Mouse (Mus musculus): ENCODE data around the gene Tshz2.

Tshz2 gene

DNA sequence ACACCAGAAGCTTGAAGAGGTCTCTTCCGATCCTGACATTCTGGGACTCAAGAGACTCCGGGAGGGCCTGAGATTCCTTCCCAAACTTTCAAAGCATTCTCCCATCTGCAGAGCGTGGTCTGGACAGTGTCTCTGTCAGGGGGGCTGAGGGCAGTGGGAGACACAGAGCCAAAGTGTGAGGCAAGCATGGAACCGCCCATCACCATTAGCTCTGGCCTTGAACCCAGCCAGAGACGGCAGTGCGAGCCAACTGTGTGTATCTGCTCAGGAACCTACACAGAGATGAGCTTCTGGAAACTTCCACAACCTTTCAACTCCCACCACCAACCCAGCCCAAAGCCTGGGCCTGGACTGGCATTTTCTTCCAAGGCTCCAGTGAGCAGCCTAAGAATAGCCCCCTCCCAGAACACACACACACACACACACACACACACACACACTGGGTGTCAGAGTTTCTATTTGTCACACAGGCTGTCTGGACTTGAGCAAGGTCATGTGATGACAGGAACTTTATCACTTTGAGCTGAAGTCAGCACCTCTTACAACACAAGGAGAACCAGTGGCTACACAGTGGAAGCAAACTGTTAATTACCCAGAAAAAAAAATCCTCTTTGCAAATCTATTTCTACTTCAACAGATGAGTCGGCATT, 67.2 kb downstream of the Tshz2 start:
- no peak for DNase-seq (ENCODE audit: low spot score)

DNA sequence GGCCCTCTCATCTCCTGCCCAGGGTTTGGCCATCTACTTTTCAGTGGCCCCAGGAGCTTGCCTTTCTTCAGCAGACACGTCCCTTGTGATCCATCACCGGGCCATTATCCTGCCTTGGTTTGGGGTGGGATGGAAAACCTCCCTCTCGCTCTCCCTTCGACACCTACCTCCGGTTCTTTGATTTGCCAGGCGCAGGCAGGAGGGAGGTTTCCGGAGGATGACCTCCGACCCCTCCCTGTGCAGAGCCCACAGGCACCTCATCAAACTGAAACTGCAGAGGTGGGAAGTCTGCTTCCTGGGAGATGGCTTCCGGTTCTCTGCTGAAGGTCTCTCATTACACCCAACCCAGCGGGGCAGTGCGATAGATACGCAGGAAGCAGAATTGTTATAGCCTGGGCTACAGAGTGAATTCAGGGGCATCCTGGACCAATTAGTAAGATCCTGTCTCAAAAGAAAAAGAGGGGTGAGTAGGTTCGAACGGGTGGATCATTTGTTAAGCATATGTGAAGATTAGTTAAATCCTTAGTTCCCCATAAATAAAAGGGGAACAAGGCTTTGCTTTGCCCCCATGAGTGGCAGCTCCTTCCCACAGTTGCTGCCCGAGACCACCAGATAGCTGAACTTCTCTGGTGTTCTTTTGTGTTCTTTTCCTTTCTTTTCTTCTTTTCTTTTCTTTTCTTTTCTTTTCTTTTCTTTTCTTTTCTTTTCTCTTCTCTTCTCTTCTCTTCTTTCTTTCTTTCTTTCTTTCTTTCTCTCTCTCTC, 70.1 kb downstream of the Tshz2 start:
- DNase-seq (ENCODE audit: low spot score) = no peak

DNA sequence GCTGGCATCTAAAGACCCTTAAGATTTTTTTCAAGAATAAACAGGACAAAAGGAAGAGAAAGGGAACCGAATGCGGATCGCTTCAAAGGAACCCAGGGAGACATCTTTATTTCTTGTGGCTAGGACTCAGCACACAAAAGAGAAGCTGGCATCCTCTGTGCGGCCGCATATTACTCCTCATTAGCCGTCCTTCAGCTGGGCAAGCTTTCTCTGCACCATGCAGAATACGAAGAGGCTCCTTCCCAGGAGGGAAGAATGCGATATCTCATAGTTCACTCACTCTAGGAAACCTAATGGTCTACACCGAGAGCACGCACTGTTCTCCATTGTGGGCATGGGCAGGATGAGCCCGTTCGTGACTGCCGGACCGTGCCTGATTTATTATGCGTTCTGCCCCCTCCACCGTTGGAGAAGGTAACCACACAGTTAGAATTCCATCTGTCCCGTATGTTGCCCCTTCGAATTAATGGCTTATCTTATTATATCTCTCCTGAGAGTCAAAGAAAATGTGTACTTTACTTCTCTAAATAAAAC, 89.0 kb downstream of the Tshz2 start:
- no peak for DNase-seq (ENCODE audit: low spot score)

DNA sequence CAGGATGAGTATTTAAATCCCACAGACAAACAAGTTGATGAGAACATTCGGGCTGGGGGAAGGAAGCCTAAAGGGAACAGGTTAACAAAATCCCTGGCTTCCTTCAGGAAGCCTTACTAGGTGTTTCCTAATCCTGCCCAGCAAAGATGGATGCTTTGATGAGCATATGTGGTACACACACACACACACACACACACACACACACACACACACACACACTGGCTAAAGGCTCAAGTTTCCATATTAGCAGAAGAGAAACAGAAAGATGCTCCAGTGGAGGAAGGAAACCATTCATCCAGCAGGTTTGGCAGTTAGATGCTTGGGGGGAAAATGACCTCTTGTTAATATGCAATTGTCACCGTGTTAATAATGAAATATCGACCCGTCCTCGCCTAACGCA, 89.5 kb downstream of the Tshz2 start:
- no peak for DNase-seq (ENCODE audit: low spot score)

DNA sequence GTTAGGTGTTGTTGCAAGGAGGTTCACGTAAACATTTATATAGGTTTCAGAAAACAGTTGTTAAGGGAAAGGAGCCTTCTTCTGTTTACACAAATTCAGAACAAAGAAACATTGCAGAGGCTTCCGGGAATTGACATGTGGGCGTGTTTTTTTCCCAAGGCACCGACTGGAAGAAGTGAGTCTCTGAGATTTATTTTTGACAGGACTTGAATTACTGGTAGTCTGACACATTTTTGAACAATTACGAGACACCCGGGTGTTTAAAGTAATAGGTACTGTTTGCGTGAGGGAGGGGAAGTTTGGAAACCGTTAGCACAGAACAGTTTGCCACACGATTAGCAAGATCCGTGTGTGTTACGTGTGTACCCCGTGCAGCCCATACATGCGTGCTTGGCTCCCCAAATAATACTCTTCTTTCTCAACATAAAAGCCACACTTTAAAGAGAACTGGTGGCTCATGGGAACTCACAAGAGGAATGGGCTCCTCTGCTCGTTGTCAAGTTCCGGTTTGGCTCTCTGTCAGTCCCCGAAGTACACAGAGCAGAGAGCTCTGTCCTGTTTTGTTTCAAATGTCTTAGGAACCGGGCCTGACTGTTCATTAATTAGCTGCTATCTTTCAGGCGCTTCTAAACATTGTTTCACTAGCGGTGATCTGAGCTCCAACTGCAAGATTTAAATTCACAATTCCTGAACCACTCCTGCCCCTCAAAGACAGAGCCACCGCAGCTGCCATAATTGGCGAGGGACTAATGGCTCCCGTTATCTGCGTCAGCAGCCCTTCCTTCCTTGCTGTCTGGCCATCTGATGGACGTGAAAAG, 91.0 kb downstream of the Tshz2 start:
- DNase-seq (ENCODE audit: low spot score) = no peak

DNA sequence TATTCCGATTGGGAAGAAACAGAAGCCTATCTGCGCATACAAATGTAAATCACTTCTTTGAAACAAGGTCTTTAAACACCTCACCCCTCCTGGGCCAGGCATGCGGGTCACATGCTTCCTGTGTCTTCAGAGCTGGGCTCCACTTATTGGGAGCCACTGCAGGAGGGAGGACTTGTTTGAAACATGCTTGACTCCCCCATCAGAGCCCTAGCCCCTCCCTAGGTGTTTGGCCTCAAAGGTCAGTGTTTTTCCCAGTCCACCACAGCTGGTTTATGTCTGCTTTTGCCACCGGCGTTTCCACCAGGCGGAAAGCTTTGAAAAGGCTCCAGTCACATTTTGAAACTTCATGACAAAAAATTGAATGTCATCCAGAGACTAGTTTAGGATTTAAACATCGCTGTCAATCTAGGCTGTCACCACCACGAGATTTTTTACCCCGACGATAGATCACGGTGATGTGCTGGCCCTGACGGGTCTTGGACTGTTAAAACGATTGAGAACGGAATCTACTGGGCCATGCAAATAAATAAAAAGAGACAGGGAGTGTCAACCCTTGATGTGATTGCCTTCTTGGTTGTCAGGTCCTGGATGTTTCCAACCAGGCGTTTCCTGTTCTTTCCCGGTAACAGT, 96.0 kb downstream of the Tshz2 start:
- no peak for DNase-seq (ENCODE audit: low spot score)

DNA sequence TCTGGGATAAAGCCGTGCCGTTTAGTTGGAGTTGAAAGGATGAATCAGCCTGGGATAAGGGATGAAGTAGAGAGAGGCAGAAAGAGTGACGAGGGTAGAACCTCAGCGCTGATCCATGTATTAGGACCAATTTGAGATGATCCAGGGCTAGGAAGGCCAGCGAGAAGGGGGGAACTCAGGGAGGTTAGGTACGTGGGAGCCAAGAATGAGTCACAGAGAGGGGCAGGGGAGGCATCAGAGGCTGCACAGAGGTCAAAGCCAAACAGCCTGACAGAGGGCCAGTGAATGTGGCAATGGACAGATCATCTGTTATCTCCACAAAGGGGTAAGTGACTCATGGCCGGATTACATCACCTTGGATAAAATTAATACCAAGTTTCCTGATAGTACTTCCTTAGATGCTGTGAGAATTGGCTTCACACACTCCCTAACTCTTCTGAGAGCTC, 97.8 kb downstream of the Tshz2 start:
- no peak for DNase-seq (ENCODE audit: low spot score)

DNA sequence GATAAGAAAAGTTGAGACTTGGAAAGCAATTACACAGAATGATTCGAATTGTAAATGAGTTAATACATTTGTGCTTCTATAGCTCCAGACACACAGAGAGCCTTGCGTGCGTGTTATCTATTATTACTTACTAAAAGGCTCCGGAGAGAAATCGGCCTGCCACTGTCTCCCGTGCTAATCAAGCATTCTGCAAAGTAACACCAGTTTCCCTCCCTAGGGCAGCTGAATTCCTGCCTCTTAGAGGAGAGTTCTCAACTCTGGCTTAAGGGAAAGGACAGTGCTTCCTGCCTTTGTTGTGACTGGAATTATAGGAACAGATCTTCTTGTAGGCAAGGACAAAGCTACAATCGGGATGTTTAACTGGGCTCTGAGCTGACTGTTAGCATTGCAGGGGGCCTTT, 101.2 kb downstream of the Tshz2 start:
- DNase-seq (ENCODE audit: low spot score) = no peak

DNA sequence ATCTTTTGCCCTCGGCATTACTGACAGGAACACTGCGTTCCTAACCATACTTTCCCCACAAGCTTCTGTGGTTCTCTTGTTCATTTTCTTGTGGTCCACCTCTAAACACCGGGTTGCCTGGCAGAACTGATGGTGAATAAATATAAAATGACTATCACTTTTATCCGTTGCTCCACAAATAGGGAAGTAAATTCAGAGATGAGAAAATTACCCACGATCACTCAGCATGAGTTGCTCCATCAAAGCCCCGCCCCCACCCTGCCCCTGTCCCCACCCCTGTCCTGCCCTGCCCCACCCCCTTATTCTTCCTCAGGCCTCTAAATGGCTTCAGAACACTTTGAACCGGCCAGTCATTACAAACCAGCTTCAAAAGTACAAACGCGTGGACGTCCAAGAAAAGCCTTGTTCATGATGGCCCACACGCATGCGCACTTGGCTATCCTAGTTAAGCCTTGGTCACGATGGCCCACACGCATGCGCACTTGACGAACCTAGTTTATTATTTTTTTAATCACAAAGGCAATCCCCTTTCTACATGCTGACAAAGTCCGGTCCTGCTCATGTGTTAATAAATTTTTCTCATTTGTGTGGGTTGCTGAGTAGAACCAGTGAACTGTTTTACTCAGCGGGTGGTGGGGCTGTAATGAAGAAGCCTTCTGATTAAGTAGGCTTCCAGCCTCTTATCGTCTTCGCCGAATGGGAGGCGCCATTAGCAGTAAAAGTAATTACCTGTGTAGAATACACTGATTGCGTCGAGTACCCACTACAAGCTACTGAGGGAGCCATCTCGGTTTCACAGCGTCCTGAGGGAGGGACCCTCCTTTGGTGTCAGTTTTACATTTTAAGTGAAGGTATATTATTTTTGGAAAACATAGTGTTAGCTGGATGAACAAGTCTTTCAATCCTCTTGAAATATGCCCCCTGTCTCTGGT, 102.9 kb downstream of the Tshz2 start:
- no peak for DNase-seq (ENCODE audit: low spot score)

DNA sequence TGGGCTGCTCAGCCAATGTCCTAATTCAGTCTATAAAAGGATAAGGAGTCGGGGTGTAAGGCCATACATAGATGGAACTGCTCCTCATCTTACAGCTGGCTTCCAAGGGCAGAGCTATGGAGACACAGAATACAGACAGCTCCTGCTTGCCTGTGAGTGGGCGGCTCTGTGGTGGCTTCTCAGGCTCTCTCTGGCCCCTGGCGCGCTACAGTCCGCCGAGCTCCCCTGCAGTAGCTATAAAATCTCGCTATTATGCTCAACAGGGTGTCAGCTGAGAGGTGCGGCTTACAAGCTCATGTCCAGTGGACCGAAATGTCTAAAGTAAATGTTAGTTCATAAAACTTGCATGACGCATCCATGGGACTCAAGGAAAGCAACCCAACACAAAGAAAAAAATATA, 108.2 kb downstream of the Tshz2 start:
- DNase-seq (ENCODE audit: low spot score) = no peak

DNA sequence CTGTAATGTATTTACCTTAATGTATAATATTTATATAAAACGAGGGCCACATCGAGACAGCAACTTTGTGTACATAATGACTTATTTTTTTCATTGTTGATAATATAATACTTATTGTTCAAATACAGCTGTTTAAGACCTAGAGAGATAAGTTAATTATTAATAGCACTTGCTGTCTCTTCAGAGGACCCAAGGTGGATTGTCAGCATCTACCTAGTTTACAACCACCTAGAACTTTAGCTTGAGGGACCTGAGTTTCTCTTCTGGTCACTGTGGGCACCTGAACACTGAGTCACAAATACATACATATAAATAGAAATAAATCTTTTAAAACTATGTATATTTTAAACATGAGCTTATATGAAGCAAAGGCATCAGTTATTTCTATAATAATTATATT, 110.0 kb downstream of the Tshz2 start:
- no peak for DNase-seq (ENCODE audit: low spot score)

DNA sequence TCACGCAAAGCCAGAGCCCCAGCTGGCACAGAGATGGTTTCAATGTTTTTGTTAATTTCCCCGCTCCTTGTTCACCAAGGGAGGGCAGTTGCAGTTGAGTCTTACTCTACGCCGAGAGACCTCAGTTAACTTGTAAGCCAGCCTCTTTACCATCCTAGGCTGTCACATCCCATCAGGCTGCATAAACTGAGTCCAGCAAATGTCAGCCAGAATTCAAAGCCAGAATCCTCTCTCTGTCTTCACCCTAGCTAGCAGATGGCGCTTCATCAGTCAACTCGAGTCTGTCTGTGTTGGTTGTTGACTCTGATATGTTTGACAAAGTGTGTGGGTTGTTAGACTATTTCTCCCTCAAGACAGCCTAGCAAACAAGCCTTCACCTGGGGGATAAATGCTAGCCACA, 110.5 kb downstream of the Tshz2 start:
- DNase-seq (ENCODE audit: low spot score) = no peak

DNA sequence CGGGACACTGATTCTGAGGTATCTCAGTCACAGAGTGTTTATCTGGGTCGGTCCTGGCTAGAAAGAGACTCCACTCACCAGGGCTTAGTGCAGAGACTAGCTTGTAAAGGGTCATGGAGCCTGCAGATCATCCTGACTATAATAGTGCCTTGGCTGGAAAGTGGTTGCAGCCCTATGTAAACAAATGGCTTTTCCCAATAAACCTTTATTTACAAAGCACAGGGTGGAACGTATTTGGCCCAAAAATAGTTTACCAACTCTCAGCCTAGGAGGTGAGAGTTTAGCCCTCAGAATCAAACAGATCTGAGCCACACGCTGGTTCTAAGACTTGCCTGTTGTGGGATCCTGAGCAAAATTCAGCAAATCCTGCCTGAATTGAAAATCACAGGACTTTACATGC, 111.1 kb downstream of the Tshz2 start:
- DNase-seq (ENCODE audit: low spot score) = no peak

DNA sequence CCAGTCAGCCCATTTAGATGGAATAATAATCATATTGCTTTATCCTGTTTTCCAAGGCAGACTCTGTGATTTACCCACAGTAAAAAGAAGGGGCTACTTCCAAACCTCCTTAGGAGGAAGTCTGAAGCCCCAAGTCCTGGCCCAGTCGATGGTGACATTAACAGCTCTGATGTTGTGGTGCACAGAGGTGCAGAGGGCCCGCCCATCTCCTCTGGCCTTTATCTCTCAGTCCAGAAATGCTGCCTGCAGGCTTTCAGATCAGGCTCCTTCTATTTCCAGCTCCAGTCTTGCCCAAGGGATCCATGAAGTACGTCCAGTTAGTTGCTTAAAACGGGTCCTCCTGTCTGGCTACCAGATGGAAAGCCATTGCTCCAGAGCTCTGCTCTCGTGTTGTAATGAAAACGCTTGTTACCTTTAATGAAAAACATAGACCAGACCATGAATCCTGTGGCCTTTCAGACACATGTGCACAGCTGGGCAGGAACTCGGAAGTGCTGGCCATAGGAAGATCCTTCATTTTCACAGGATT, 114.4 kb downstream of the Tshz2 start:
- DNase-seq (ENCODE audit: low spot score) = no peak

DNA sequence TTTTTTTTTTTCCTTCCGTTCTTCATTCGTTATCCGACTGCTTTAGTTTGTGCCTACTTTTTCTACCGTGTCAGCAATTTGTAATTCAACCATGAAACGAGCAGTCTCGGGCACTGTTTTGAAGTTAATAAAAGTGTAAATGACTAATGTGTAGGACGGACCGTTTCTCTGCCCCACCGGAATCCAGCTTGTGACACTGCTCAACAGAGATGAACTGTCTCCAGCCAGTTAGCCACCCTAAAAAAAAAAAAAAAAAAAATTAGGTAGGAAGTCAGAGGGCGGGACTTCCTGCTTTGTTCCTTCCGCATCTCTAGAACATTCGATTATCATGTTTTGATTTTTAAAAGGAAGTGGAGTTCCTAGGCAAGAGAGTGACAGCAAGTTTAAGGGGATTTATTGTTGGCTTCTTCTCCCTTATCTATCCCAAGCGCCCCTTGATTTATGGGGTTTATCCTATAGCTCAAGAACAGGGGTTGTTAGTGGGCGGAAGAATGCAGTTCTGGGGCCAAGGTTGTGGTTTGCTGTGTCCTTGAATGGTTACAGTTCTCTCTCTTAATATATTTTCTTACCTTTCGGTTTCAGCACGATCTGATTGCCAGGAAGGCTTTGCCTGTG, 116.6 kb downstream of the Tshz2 start:
- no peak for DNase-seq (ENCODE audit: low spot score)

DNA sequence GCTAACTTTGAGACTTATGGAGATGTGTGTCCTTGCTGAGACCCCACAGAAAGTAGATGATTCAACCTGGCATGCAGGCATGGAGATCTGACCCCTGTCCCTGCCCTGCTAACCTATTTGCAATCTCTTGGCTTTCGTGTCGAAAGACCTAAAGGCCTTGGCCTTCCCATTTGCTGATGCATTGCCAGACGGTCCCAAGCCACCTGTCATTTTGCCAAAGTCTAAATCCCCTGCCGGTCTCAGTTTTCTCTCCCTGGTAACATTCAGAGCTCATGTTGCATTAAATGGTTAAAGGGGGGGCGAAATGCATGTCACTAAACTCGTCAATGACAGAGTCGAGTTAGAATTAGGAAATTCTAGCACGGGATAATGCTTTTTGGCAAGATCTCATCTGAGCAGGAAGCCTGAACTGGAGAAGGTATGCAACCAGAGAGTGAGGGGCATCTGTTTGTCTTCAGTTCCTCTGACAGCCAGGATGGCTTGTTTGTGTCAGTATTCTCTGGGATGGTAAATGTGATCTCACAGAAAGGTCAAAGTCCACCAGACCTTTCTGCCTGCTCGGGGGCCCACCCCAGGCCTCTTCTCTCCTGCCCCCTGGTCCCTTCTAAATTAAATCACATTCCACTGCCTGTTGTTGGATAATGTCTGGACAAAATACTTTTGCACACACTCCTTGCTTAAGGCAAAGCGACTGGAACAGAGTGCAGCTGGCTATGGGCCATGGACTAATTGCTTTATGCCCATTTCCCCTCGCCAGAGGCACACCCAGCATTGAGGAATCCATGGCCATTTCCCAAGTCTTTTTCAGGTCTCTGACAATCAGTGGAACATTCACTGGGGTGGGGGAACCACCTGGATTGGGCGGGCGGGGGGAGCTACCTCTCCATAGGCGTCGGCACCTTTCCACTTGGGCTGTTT, 118.0 kb downstream of the Tshz2 start:
- peak; percentile 10 for DNase-seq (ENCODE audit: low spot score)

DNA sequence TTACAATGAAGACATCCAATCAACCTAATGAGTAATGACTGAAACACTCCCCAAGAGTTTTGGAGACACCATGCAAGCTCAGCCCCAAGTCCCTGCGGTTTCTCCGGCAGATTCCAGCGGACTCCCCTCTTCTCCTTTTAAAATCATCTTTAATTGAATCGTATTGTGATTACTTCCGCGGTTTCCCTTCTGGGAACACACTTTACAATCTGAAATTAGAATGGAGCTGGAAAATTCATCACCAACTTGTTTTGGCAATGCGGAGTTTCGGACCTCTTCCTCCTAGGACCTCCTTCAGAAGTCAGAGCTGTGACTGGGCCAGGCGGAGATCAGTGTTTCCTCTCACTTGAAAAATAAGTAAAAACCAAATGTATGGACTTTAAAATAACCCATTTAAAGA, 119.3 kb downstream of the Tshz2 start:
- no peak for DNase-seq (ENCODE audit: low spot score)

DNA sequence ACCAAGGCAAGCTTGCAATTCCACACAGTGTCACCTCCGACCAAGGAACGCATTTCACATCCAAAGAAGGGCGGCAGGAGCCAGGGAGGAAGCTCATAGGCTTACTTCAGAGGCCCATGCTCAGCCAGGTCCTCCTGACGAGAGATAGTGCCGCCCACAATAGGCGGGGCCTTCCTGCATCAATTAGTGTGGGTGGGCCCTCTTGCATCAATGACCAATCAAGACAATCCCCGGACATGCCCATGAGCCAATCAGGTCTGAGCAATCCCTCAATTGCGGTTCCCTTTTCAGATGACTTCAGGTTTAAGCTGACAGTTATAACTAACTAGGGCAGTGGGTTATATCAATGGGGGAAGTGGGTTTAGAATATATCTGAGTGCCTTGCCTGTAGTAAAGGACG, 120.6 kb downstream of the Tshz2 start:
- DNase-seq (ENCODE audit: low spot score) = no peak

DNA sequence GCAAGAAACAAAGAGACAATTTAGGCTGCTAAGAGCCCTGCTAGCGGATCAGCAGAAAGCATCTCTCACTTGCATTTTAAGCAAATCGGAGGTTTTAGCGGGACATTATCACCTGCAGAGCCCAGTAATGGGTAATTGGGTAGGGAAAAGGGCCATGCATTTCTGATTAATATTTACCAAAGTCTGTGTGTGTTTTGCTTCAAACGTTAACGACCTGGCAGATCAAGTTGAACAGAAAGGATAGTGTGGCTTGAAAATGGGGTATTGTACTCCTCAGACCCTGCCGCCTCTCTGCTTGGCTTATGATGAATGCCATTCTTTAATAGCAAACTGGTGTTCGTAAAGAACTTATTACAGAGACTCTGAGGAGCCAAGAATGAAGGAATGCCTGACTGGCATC, 122.3 kb downstream of the Tshz2 start:
- DNase-seq (ENCODE audit: low spot score) = no peak
